Mouse (Mus musculus): ENCODE results near the gene Slc25a21. TPM values are rescaled to one million over a fixed set of nuclear protein-coding genes. Genes with fewer than 3 reads are reported as not detected.
A peak's percentile ranks its signal among the peaks of the same experiment; 100 is the strongest.

Slc25a21 gene
- polyA plus RNA-seq, 1 experiment from 2014 or later: 0.23 TPM

- Histone ChIP-seq H3K9me3 (ENCODE audit: control insufficient read depth, low read length) (no peaks in the 10 kb centered on the region), H3K4me1 (ENCODE audit: control insufficient read depth, insufficient read depth, low read length) (no peaks in the 10 kb centered on the region; the same call in 1 of the 2 replicates), H3K4me3 (ENCODE audit: low read depth, low read length) (no peak overlapping the region), H3K9ac (replicated peaks; ENCODE audit: low read depth, low read length) (no peak overlapping the region), H3K36me3 (ENCODE audit: control insufficient read depth, insufficient read depth, low read length) (no peaks in the 10 kb centered on the region), H3K4me2 (ENCODE audit: low read depth, low read length) (no peak overlapping the region), H3K27ac (ENCODE audit: low read depth, low read length) (no peak overlapping the region), H3K27me3 (ENCODE audit: control insufficient read depth, insufficient read depth, low read length) (peaks cover 34% of the 10 kb centered on the region)
- 76% methylated on average over 1 of the region's 1 CpGs for WGBS
- no peak for ATAC-seq (ENCODE audit: low read depth)
These were observed 367.3 kb downstream of the Slc25a21 start for GRCm38 (mm10) chr12:56829945-56830344.

GRCm38 (mm10) chr12:56829455-56829883, 367.8 kb downstream of the Slc25a21 start:
- H3K4me1 ChIP-seq (ENCODE audit: control insufficient read depth, insufficient read depth, low read length): no peaks in the 10 kb centered on the region; the same call in 1 of the 2 replicates
- H3K27ac ChIP-seq (ENCODE audit: low read depth, low read length): no peak overlapping the region
- 10% methylated on average over 5 of the region's 5 CpGs for WGBS
- no peak overlapping the region for H3K9ac ChIP-seq (replicated peaks; ENCODE audit: low read depth, low read length)
- peaks cover 33% of the 10 kb centered on the region for H3K27me3 ChIP-seq (ENCODE audit: control insufficient read depth, insufficient read depth, low read length)
- H3K9me3 ChIP-seq (ENCODE audit: control insufficient read depth, low read length): no peaks in the 10 kb centered on the region
- peak; percentile 84 for ATAC-seq (ENCODE audit: low read depth)
- no peaks in the 10 kb centered on the region for H3K36me3 ChIP-seq (ENCODE audit: control insufficient read depth, insufficient read depth, low read length)
- H3K4me3 ChIP-seq (ENCODE audit: low read depth, low read length): no peak overlapping the region
- H3K4me2 ChIP-seq (ENCODE audit: low read depth, low read length): peak overlapping the region; percentile 21; the same call in 1 of the 2 replicates

GRCm38 (mm10) chr12:56827808-56828384, 369.4 kb downstream of the Slc25a21 start:
- 27% methylated on average over 8 of the region's 8 CpGs for WGBS
- Histone ChIP-seq H3K9ac (replicated peaks; ENCODE audit: low read depth, low read length) (no peak overlapping the region), H3K36me3 (ENCODE audit: control insufficient read depth, insufficient read depth, low read length) (no peaks in the 10 kb centered on the region), H3K27me3 (ENCODE audit: control insufficient read depth, insufficient read depth, low read length) (peaks cover 19% of the 10 kb centered on the region), H3K4me1 (ENCODE audit: control insufficient read depth, insufficient read depth, low read length) (no peaks in the 10 kb centered on the region; the same call in 1 of the 2 replicates), H3K27ac (ENCODE audit: low read depth, low read length) (no peak overlapping the region), H3K4me2 (ENCODE audit: low read depth, low read length) (no peak overlapping the region), H3K4me3 (ENCODE audit: low read depth, low read length) (no peak overlapping the region), H3K9me3 (ENCODE audit: control insufficient read depth, low read length) (no peaks in the 10 kb centered on the region)
- ATAC-seq (ENCODE audit: low read depth): no peak

GRCm38 (mm10) chr12:56824688-56825087, 372.6 kb downstream of the Slc25a21 start:
- no peak overlapping the region for H3K4me3 ChIP-seq (ENCODE audit: low read depth, low read length)
- H3K36me3 ChIP-seq (ENCODE audit: control insufficient read depth, insufficient read depth, low read length): no peaks in the 10 kb centered on the region
- no peaks in the 10 kb centered on the region; the same call in 1 of the 2 replicates for H3K4me1 ChIP-seq (ENCODE audit: control insufficient read depth, insufficient read depth, low read length)
- no peak overlapping the region for H3K4me2 ChIP-seq (ENCODE audit: low read depth, low read length)
- H3K27me3 ChIP-seq (ENCODE audit: control insufficient read depth, insufficient read depth, low read length): peaks cover 12% of the 10 kb centered on the region
- H3K9ac ChIP-seq (replicated peaks; ENCODE audit: low read depth, low read length): no peak overlapping the region
- no peak for ATAC-seq (ENCODE audit: low read depth)
- no peak overlapping the region for H3K27ac ChIP-seq (ENCODE audit: low read depth, low read length)
- WGBS: 69% methylated on average over 5 of the region's 5 CpGs
- no peaks in the 10 kb centered on the region for H3K9me3 ChIP-seq (ENCODE audit: control insufficient read depth, low read length)

- Histone ChIP-seq H3K27ac (ENCODE audit: low read depth, low read length) (no peak overlapping the region), H3K9me3 (ENCODE audit: control insufficient read depth, low read length) (no peaks in the 10 kb centered on the region), H3K4me3 (ENCODE audit: low read depth, low read length) (no peak overlapping the region), H3K27me3 (ENCODE audit: control insufficient read depth, insufficient read depth, low read length) (peaks cover 12% of the 10 kb centered on the region), H3K4me1 (ENCODE audit: control insufficient read depth, insufficient read depth, low read length) (no peaks in the 10 kb centered on the region), H3K36me3 (ENCODE audit: control insufficient read depth, insufficient read depth, low read length) (no peaks in the 10 kb centered on the region), H3K9ac (replicated peaks; ENCODE audit: low read depth, low read length) (no peak overlapping the region), H3K4me2 (ENCODE audit: low read depth, low read length) (no peak overlapping the region)
- ATAC-seq (ENCODE audit: low read depth): no peak
- WGBS: 76% methylated on average over 2 of the region's 2 CpGs
These were observed 375.1 kb downstream of the Slc25a21 start for GRCm38 (mm10) chr12:56822122-56822521.

- ATAC-seq (ENCODE audit: low read depth): no peak
- Histone ChIP-seq H3K9me3 (ENCODE audit: control insufficient read depth, low read length) (no peaks in the 10 kb centered on the region), H3K9ac (replicated peaks; ENCODE audit: low read depth, low read length) (no peak overlapping the region), H3K36me3 (ENCODE audit: control insufficient read depth, insufficient read depth, low read length) (no peaks in the 10 kb centered on the region), H3K27me3 (ENCODE audit: control insufficient read depth, insufficient read depth, low read length) (peaks cover 5% of the 10 kb centered on the region), H3K4me1 (ENCODE audit: control insufficient read depth, insufficient read depth, low read length) (no peaks in the 10 kb centered on the region), H3K4me2 (ENCODE audit: low read depth, low read length) (no peak overlapping the region), H3K4me3 (ENCODE audit: low read depth, low read length) (no peak overlapping the region), H3K27ac (ENCODE audit: low read depth, low read length) (no peak overlapping the region)
- WGBS: 89% methylated on average over 2 of the region's 2 CpGs
These were observed 376.7 kb downstream of the Slc25a21 start for GRCm38 (mm10) chr12:56820604-56821003.

- ATAC-seq (ENCODE audit: low read depth): no peak
- Histone ChIP-seq H3K9ac (replicated peaks; ENCODE audit: low read depth, low read length) (no peak overlapping the region), H3K4me3 (ENCODE audit: low read depth, low read length) (no peak overlapping the region), H3K27ac (ENCODE audit: low read depth, low read length) (no peak overlapping the region), H3K4me2 (ENCODE audit: low read depth, low read length) (no peak overlapping the region), H3K4me1 (ENCODE audit: control insufficient read depth, insufficient read depth, low read length) (no peaks in the 10 kb centered on the region), H3K9me3 (ENCODE audit: control insufficient read depth, low read length) (no peaks in the 10 kb centered on the region), H3K36me3 (ENCODE audit: control insufficient read depth, insufficient read depth, low read length) (no peaks in the 10 kb centered on the region), H3K27me3 (ENCODE audit: control insufficient read depth, insufficient read depth, low read length) (no peaks in the 10 kb centered on the region)
- WGBS: 60% methylated on average over 2 of the region's 2 CpGs
These were observed 389.8 kb downstream of the Slc25a21 start for GRCm38 (mm10) chr12:56807483-56807882.

GRCm38 (mm10) chr12:56807078-56807477, 390.2 kb downstream of the Slc25a21 start:
- Histone ChIP-seq H3K4me2 (ENCODE audit: low read depth, low read length) (no peak overlapping the region), H3K4me3 (ENCODE audit: low read depth, low read length) (no peak overlapping the region), H3K4me1 (ENCODE audit: control insufficient read depth, insufficient read depth, low read length) (no peaks in the 10 kb centered on the region), H3K9me3 (ENCODE audit: control insufficient read depth, low read length) (no peaks in the 10 kb centered on the region), H3K27me3 (ENCODE audit: control insufficient read depth, insufficient read depth, low read length) (no peaks in the 10 kb centered on the region), H3K9ac (replicated peaks; ENCODE audit: low read depth, low read length) (no peak overlapping the region), H3K27ac (ENCODE audit: low read depth, low read length) (no peak overlapping the region), H3K36me3 (ENCODE audit: control insufficient read depth, insufficient read depth, low read length) (no peaks in the 10 kb centered on the region)
- no peak for ATAC-seq (ENCODE audit: low read depth)
- 97% methylated on average over 2 of the region's 2 CpGs for WGBS

GRCm38 (mm10) chr12:56804487-56804886, 392.8 kb downstream of the Slc25a21 start:
- H3K27me3 ChIP-seq (ENCODE audit: control insufficient read depth, insufficient read depth, low read length): no peaks in the 10 kb centered on the region
- H3K9ac ChIP-seq (replicated peaks; ENCODE audit: low read depth, low read length): no peak overlapping the region
- no peaks in the 10 kb centered on the region for H3K4me1 ChIP-seq (ENCODE audit: control insufficient read depth, insufficient read depth, low read length)
- ATAC-seq (ENCODE audit: low read depth): no peak
- no peaks in the 10 kb centered on the region for H3K36me3 ChIP-seq (ENCODE audit: control insufficient read depth, insufficient read depth, low read length)
- WGBS: 38% methylated on average over 3 of the region's 3 CpGs
- no peak overlapping the region for H3K27ac ChIP-seq (ENCODE audit: low read depth, low read length)
- no peak overlapping the region for H3K4me3 ChIP-seq (ENCODE audit: low read depth, low read length)
- H3K9me3 ChIP-seq (ENCODE audit: control insufficient read depth, low read length): no peaks in the 10 kb centered on the region
- no peak overlapping the region for H3K4me2 ChIP-seq (ENCODE audit: low read depth, low read length)

Data from neural tube, embryonic 14.5 days (tissue).